Mouse (Mus musculus): Measurements from ENCODE around the gene Nck2.

DNA sequence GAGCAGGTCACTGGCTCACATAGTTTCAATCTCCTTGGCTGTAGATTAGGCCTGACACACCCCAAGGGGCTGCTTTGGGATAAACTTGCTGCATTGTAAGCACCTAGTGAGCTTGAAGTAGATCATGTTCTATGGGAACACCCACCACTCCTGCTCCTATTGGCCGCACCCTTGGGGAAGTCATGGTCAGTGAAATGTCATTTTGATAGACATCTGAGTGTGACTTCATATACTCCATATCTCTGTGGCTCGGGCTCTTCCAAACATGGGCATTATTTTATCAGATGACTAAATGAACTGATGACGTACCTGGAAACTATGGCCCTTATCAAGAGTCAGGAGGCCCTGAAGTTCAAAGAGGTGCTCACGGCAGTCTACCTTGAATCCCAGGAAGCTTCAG, 77.6 kb downstream of the Nck2 start:
- TF ChIP-seq CTCF (IDR thresholded peaks at IDR 0.05; ENCODE audit: low read depth), result no peak
- TF ChIP-seq EP300 (IDR thresholded peaks at IDR 0.05; ENCODE audit: low read depth), result no peak
